Mouse (Mus musculus): ENCODE data around the gene Gpr176.

The Gpr176 gene

GRCm38 (mm10) chr2:118245914-118246313 is 127.3 kb downstream of the Gpr176 start:
- peak; percentile 53 to 61 for DNase-seq (ENCODE audit: low spot score in 2 of 2)

GRCm38 (mm10) chr2:118236196-118236595 is 137.0 kb downstream of the Gpr176 start:
- no peak for DNase-seq (ENCODE audit: low spot score in 2 of 2)

- DNase-seq (ENCODE audit: low spot score in 2 of 2), result no peak
These were observed 137.6 kb downstream of the Gpr176 start for GRCm38 (mm10) chr2:118235614-118236013.

- no peak for DNase-seq (ENCODE audit: low spot score in 2 of 2)
These were observed 142.7 kb downstream of the Gpr176 start for GRCm38 (mm10) chr2:118230544-118230943.

GRCm38 (mm10) chr2:118228486-118229079 is 144.6 kb downstream of the Gpr176 start:
- DNase-seq (ENCODE audit: low spot score in 2 of 2), result no peak
